Mouse (Mus musculus) heart, postnatal 0 days (tissue): Measurements from ENCODE around the gene Arhgdia. TPM values are rescaled to one million over a fixed set of nuclear protein-coding genes. Genes with fewer than 3 reads are reported as not detected.
A peak's percentile ranks its signal among the peaks of the same experiment; 100 is the strongest.

Experiments
- ATAC-seq: fragments of 200-750 bp; cut with Nextera tagmentation; 2 replicates; pipeline ENCODE4 v1.8.0; 2017; ENCODE audit warnings: low read depth, moderate number of reproducible peaks, moderate library complexity; ENCODE audit not compliant: insufficient read depth
- DNase-seq: peaks from one replicate; pipeline ENCODE4 v3.0.0-alpha.2; 2016; ENCODE audit warnings: low spot score
- H3K27ac ChIP-seq: fragments of 300-500 bp; sonication (generic); 2 replicates; pipeline ENCODE4 v1.5.1; 2014; ENCODE audit warnings: low read depth, mild to moderate bottlenecking
- H3K27me3 ChIP-seq: fragments of 300-500 bp; sonication (generic); 2 replicates; pipeline ENCODE4 v1.6.1; 2014; ENCODE audit warnings: low read length, mixed read lengths; ENCODE audit not compliant: control insufficient read depth, insufficient read depth
- H3K36me3 ChIP-seq: fragments of 300-500 bp; sonication (generic); replicated peaks from 2 replicates; pipeline ENCODE4 v1.6.1; 2014; ENCODE audit warnings: low read length, mixed read lengths; ENCODE audit not compliant: control insufficient read depth, insufficient read depth
- H3K4me1 ChIP-seq: fragments of 300-500 bp; sonication (generic); 2 replicates; pipeline ENCODE4 v1.6.1; 2014; ENCODE audit warnings: antibody characterized with exemption; ENCODE audit not compliant: control insufficient read depth, insufficient read depth
- H3K4me2 ChIP-seq: fragments of 300-500 bp; sonication (generic); 2 replicates; pipeline ENCODE4 v1.6.1; 2014; ENCODE audit warnings: low read depth, mild to moderate bottlenecking, low read length, moderate library complexity
- H3K4me3 ChIP-seq: fragments of 300-500 bp; sonication (generic); 2 replicates; pipeline ENCODE4 v1.5.1; 2014; ENCODE audit warnings: low read depth, low read length
- H3K9ac ChIP-seq: fragments of 300-500 bp; sonication (generic); replicated peaks from 2 replicates; pipeline ENCODE4 v1.6.1; 2014; ENCODE audit warnings: low read depth, low read length, mixed read lengths
- H3K9me3 ChIP-seq: fragments of 300-500 bp; sonication (generic); replicated peaks from 2 replicates; pipeline ENCODE4 v1.6.1; 2016; ENCODE audit warnings: low read length; ENCODE audit not compliant: control insufficient read depth
- CTCF ChIP-seq: IDR thresholded peaks from 2 replicates; pipeline ENCODE4 v1.5.1; 2016; ENCODE audit warnings: antibody characterized with exemption, control low read depth, low read depth
- EP300 ChIP-seq: IDR thresholded peaks from 2 replicates; pipeline ENCODE4 v1.6.1; 2016; ENCODE audit warnings: antibody characterized with exemption, low read depth
- WGBS: fragments of 180-500 bp; shearing (Covaris S2); extraction: QIAGEN DNeasy Blood & Tissue Kit; methylation state at CpG from one replicate; pipeline ENCODE4 v1.1.7; 2014; 5-methylcytosine and 5-hydroxymethylcytosine counted together
- polyA plus RNA-seq: library from polyadenylated mRNA; unstranded; fragments of >200 nt; fragmentation: Nextera tagmentation; extraction: Ambion mirVana; gene quantifications from 2 replicates; pipeline ENCODE4 v1.2.1, GENCODE M21; 2015
- total RNA-seq: library from RNA; depleted of rRNA; stranded (reverse); fragments of >200 nt; gene quantifications from 2 replicates; pipeline ENCODE4 v1.2.3, GENCODE M21; 2014; ENCODE audit warnings: low replicate concordance

Arhgdia gene
- total and polyA plus RNA-seq, 2 experiments from 2014 or later = 231 to 245 TPM

- Histone ChIP-seq H3K36me3 (peaks cover 44% of the 10 kb centered on the region), H3K4me1 (peaks cover 21% of the 10 kb centered on the region; the same call in 1 of the 2 replicates), H3K27me3 (no peaks in the 10 kb centered on the region), H3K4me2 (no peak overlapping the region), H3K9ac (no peak overlapping the region), H3K27ac (no peak overlapping the region), H3K4me3 (no peak overlapping the region), H3K9me3 (no peaks in the 10 kb centered on the region)
- ATAC-seq = no peak
- 82% methylated on average over 9 of the region's 9 CpGs for WGBS
- TF ChIP-seq EP300 (no peak), CTCF (no peak)
- DNase-seq = no peak
Observed at GRCm38 (mm10) chr11:120610477-120611046, 29.1 kb upstream of the Arhgdia start.

GRCm38 (mm10) chr11:120609250-120609649 lies 27.8 kb upstream of the Arhgdia start:
- TF ChIP-seq EP300 (no peak), CTCF (no peak)
- Histone ChIP-seq H3K9me3 (no peaks in the 10 kb centered on the region), H3K27ac (0 out of 2 replicates have a peak overlapping the region, but pooled peaks have one; percentile 10), H3K4me2 (peak overlapping the region; percentile 59; the same call in 1 of the 2 replicates), H3K27me3 (no peaks in the 10 kb centered on the region), H3K4me3 (no peak overlapping the region), H3K36me3 (peaks cover 51% of the 10 kb centered on the region), H3K4me1 (peaks cover 21% of the 10 kb centered on the region; the same call in 1 of the 2 replicates), H3K9ac (no peak overlapping the region)
- DNase-seq = peak; percentile 39
- peak; percentile 74 for ATAC-seq
- WGBS = 33% methylated on average over 8 of the region's 8 CpGs

- ATAC-seq = 0 out of 2 replicates have a peak, but pooled peaks have one; percentile 6
- H3K4me2 ChIP-seq = peak within 1 kb of the TSS; percentile 59
- peaks cover 54% of the 10 kb centered on the region for H3K36me3 ChIP-seq
- H3K27ac ChIP-seq = peak within 1 kb of the TSS; percentile 52; the same call in 1 of the 2 replicates
- no peaks in the 10 kb centered on the region for H3K9me3 ChIP-seq
- peak within 1 kb of the TSS; percentile 29 for H3K4me3 ChIP-seq
- DNase-seq = no peak
- peak within 1 kb of the TSS; percentile 28 for H3K9ac ChIP-seq
- no peaks in the 10 kb centered on the region for H3K27me3 ChIP-seq
- WGBS = 10% methylated on average over 45 of the region's 45 CpGs
- H3K4me1 ChIP-seq = peaks cover 21% of the 10 kb centered on the region; the same call in 1 of the 2 replicates
- TF ChIP-seq EP300 = no peak
- TF ChIP-seq CTCF = no peak
Observed at GRCm38 (mm10) chr11:120608241-120609034, 27.0 kb upstream of the Arhgdia start, which contains the start of gene Npb. Gene Npb (plus strand): TSS chr11:120608477.

GRCm38 (mm10) chr11:120606764-120607163 lies 25.3 kb upstream of the Arhgdia start:
- no peak overlapping the region for H3K4me2 ChIP-seq
- no peak overlapping the region for H3K9ac ChIP-seq
- DNase-seq (no peak), ATAC-seq (no peak)
- 64% methylated on average over 4 of the region's 4 CpGs for WGBS
- H3K36me3 ChIP-seq = peaks cover 56% of the 10 kb centered on the region
- no peak overlapping the region for H3K4me3 ChIP-seq
- H3K27ac ChIP-seq = peak overlapping the region; percentile 52
- H3K9me3 ChIP-seq = no peaks in the 10 kb centered on the region
- H3K4me1 ChIP-seq = peaks cover 21% of the 10 kb centered on the region; the same call in 1 of the 2 replicates
- TF ChIP-seq CTCF (no peak), EP300 (no peak)
- H3K27me3 ChIP-seq = no peaks in the 10 kb centered on the region

- Histone ChIP-seq H3K9me3 (no peaks in the 10 kb centered on the region), H3K9ac (no peak overlapping the region), H3K4me3 (no peak overlapping the region), H3K4me2 (no peak overlapping the region), H3K4me1 (peaks cover 21% of the 10 kb centered on the region; the same call in 1 of the 2 replicates), H3K36me3 (peaks cover 52% of the 10 kb centered on the region), H3K27ac (no peak overlapping the region), H3K27me3 (no peaks in the 10 kb centered on the region)
- WGBS = 82% methylated on average over 7 of the region's 7 CpGs
- no peak for DNase-seq
- ATAC-seq = no peak
- TF ChIP-seq CTCF (no peak), EP300 (no peak)
Observed at GRCm38 (mm10) chr11:120605667-120606066, 24.2 kb upstream of the Arhgdia start.
